Mouse (Mus musculus) hindbrain, embryonic 16.5 days (tissue): ENCODE measurements around the gene Dchs1. TPM values are rescaled to one million over a fixed set of nuclear protein-coding genes. Genes with fewer than 3 reads are reported as not detected.
"Not testable (repeated sequence)": the region's sequence is repeated elsewhere in the genome, so short reads cannot be mapped to it uniquely, and the experiment has no call there.

Experiments
- ATAC-seq: fragments of 200-750 bp; cut with Nextera tagmentation; 2 replicates; pipeline ENCODE4 v1.8.0; 2017; ENCODE audit warnings: moderate TSS enrichment, moderate library complexity
- H3K27ac ChIP-seq: fragments of 300-500 bp; sonication (generic); 2 replicates; pipeline ENCODE4 v1.5.1; 2014; ENCODE audit warnings: low read depth, mild to moderate bottlenecking, control low read depth, low read length, moderate library complexity
- H3K27me3 ChIP-seq: fragments of 300-500 bp; sonication (generic); replicated peaks from 2 replicates; pipeline ENCODE4 v1.6.1; 2014; ENCODE audit warnings: low read length; ENCODE audit not compliant: control insufficient read depth, insufficient read depth
- H3K36me3 ChIP-seq: fragments of 300-500 bp; sonication (generic); 2 replicates; pipeline ENCODE4 v1.6.1; 2014; ENCODE audit warnings: mild to moderate bottlenecking, low read length, moderate library complexity, mixed read lengths; ENCODE audit not compliant: control insufficient read depth, insufficient read depth
- H3K4me1 ChIP-seq: fragments of 300-500 bp; sonication (generic); 2 replicates; pipeline ENCODE4 v1.6.1; 2014; ENCODE audit warnings: low read depth, low read length; ENCODE audit not compliant: control insufficient read depth, insufficient read depth
- H3K4me2 ChIP-seq: fragments of 300-500 bp; sonication (generic); 2 replicates; pipeline ENCODE4 v1.6.1; 2014; ENCODE audit warnings: mild to moderate bottlenecking, low read length, control low read depth, moderate library complexity
- H3K4me3 ChIP-seq: fragments of 300-500 bp; sonication (generic); 2 replicates; pipeline ENCODE4 v1.5.1; 2014; ENCODE audit warnings: mild to moderate bottlenecking, low read length, control low read depth, moderate library complexity
- H3K9ac ChIP-seq: fragments of 300-500 bp; sonication (generic); 2 replicates; pipeline ENCODE4 v1.6.1; 2014; ENCODE audit warnings: low read depth, mild to moderate bottlenecking, control low read depth, low read length, moderate library complexity
- H3K9me3 ChIP-seq: fragments of 300-500 bp; sonication (generic); 2 replicates; pipeline ENCODE4 v1.6.1; 2014; ENCODE audit warnings: mild to moderate bottlenecking, low read length, moderate library complexity; ENCODE audit not compliant: control insufficient read depth
- WGBS: fragments of 180-500 bp; shearing (Covaris S2); extraction: QIAGEN DNeasy Blood & Tissue Kit; methylation state at CpG from one replicate; pipeline ENCODE4 v1.1.7; 2014; 5-methylcytosine and 5-hydroxymethylcytosine counted together
- polyA plus RNA-seq: library from polyadenylated mRNA; unstranded; fragments of >200 nt; fragmentation: Nextera tagmentation; extraction: Ambion mirVana; gene quantifications from 2 replicates; pipeline ENCODE4 v1.2.1, GENCODE M21; 2015

The Dchs1 gene
- polyA plus RNA-seq, 1 experiment from 2014 or later: 9.8 TPM

DNA sequence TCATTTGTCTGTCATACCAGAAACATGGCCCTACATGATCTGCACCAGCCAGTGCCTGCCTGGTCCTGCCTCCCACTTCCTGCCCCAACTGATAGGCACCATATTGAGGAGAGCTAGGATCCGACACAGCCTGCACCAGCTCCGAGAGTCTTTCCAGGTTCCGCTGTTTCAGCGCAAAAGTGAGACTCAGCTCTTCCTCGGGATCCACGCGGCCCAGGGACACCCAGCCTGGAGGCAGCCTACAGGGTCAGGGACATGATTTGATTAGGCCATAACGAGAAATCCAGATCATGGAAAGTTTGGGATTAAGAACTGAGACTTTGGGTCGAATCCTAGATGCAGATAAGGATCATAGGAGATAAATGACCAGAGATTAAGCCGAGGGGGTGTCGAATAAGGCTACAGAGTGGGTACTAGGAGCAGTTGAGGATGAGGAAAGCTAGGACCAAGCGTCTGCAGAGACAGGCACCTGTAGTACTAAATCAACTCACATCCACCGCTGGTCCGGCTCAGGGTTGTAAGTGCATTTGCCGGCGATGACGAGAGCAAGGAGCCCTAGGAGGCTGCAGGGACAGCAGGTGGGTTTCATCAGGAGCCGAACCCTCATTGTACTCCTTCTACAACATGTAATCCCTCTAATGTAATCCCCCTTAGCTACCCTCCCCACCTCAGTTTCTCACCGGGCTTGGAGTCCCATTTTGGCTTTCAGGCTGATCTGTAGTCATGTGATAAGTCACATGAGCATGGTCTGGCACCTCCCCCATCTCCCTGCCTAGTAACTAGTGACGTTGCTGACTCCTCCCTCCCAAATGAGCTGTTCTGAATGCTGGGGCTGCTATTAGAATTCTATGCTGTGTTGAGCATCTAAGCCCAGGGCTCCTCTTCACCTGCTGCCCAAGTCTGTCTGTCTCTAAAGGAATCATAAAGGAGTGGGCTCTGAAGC is 35.7 kb downstream of the Dchs1 start, which contains the start of gene Tpp1:
Tpp1 (minus strand) TSS at position 745 of the 943 bp plus-strand sequence.
- peaks cover 5% of the 10 kb centered on the region for H3K4me1 ChIP-seq
- peak within 1 kb of the TSS; percentile 71 for H3K9ac ChIP-seq
- H3K4me3 ChIP-seq: peak within 1 kb of the TSS; percentile 54
- peak within 1 kb of the TSS; percentile 74 for H3K4me2 ChIP-seq
- H3K27ac ChIP-seq: peak within 1 kb of the TSS; percentile 71
- WGBS: 23% methylated on average over 19 of the region's 20 CpGs
- no peaks in the 10 kb centered on the region for H3K9me3 ChIP-seq
- H3K27me3 ChIP-seq: no peaks in the 10 kb centered on the region
- peaks cover 33% of the 10 kb centered on the region for H3K36me3 ChIP-seq
- ATAC-seq: peak; percentile 91

- 85% methylated on average over 2 of the region's 2 CpGs for WGBS
- Histone ChIP-seq H3K27ac (no peak overlapping the region), H3K4me1 (peaks cover 12% of the 10 kb centered on the region), H3K27me3 (no peaks in the 10 kb centered on the region), H3K4me3 (no peak overlapping the region), H3K9ac (no peak overlapping the region), H3K36me3 (peaks cover 10% of the 10 kb centered on the region; the same call in 1 of the 2 replicates), H3K9me3 (no peaks in the 10 kb centered on the region), H3K4me2 (no peak overlapping the region)
- ATAC-seq: no peak
Observed at GRCm38 (mm10) chr7:105747776-105748175, 39.7 kb downstream of the Dchs1 start.

DNA sequence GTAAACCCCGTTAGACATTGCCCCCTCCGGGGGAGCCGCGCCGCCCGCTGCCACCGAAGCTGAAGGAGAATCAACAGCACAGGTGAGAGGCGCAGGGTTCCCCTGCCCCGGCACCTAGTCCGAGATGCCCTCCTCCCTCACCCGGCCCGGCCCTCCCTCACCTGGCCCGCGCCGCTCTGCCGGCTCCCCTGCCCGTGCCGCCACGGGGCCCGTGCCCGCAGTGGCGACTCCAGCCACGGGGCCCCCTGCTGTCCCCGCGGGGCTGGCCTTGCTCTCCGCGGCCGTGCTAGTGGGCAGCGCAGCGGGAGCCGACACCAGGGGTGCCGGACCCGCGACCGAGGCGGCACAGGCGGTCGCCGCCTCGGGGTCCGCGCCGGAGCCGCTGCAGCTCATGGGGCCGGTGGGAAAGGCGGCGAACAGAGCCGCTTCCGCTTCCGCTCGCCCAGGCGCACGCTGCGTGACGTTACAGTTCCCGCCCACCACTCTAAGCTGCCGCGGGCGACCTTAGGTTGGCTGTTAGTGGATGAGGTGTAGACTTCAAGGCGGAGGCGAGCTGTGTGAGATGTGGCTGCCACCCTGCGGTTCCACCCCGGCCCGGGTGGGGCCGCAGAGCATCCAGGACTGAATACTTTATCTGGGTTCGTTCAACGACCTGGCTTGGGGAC is 43.4 kb downstream of the Dchs1 start, which contains the start of gene Taf10:
Taf10 (minus strand) TSS at position 436 of the 665 bp plus-strand sequence.
- H3K4me1 ChIP-seq: peaks cover 7% of the 10 kb centered on the region
- under 1% methylated on average over 61 of the region's 67 CpGs for WGBS
- peak; percentile 97 for ATAC-seq
- H3K27ac ChIP-seq: peak within 1 kb of the TSS; percentile 84
- peak within 1 kb of the TSS; percentile 90 for H3K4me2 ChIP-seq
- H3K36me3 ChIP-seq: peaks cover 26% of the 10 kb centered on the region
- no peaks in the 10 kb centered on the region for H3K9me3 ChIP-seq
- peak within 1 kb of the TSS; percentile 92 for H3K9ac ChIP-seq
- H3K27me3 ChIP-seq: no peaks in the 10 kb centered on the region
- peak within 1 kb of the TSS; percentile 97 for H3K4me3 ChIP-seq

GRCm38 (mm10) chr7:105743246-105743925 is 44.1 kb downstream of the Dchs1 start:
- peak overlapping the region; percentile 90 for H3K4me2 ChIP-seq
- WGBS: 42% methylated on average over 17 of the region's 20 CpGs
- H3K9ac ChIP-seq: peak overlapping the region; percentile 92
- not testable (repeated sequence) for H3K27me3 ChIP-seq, H3K9me3 ChIP-seq
- peak overlapping the region; percentile 84; the same call in 1 of the 2 replicates for H3K27ac ChIP-seq
- ATAC-seq: peak; percentile 21
- peak overlapping the region; percentile 97 for H3K4me3 ChIP-seq
- H3K36me3 ChIP-seq: peaks cover 25% of the 10 kb centered on the region
- peaks cover 12% of the 10 kb centered on the region for H3K4me1 ChIP-seq

DNA sequence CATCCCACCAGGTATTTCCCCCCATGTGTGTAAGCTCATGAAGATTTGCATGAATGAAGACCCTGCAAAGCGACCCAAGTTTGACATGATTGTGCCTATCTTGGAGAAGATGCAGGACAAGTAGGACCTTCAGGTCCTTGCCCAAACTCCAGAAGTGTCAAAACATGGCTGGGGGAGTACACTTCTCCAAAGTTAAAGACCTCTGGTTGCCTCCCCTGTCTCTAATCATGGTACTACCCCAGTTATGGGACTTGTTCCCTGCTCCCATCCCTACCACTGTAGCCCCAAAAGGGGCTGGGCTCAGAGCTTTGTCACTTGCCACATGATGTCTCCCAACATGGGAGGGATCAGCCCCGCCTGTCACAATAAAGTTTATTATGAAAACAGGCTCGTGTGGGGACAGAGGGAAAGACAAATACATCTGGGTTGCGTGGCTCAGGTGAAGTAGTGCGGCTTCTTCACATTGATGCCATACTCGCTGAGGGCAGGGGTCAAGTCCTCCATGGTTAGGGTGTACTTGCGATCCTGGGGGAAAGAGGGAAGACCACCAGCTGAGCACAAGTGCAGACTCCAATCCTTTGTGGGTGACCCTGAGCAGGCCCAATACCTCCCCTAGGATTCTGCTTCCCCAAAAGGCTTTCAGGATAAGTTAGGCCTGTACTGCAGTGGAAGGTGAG is 44.8 kb downstream of the Dchs1 start:
- H3K4me3 ChIP-seq, H3K9ac ChIP-seq, H3K27me3 ChIP-seq, H3K9me3 ChIP-seq, H3K27ac ChIP-seq, H3K4me2 ChIP-seq, ATAC-seq: not testable (repeated sequence)
- WGBS: 86% methylated on average over 7 of the region's 7 CpGs
- H3K36me3 ChIP-seq: peaks cover 24% of the 10 kb centered on the region
- H3K4me1 ChIP-seq: peaks cover 14% of the 10 kb centered on the region

GRCm38 (mm10) chr7:105741978-105742377 is 45.5 kb downstream of the Dchs1 start:
- no peak overlapping the region for H3K4me2 ChIP-seq
- no peak overlapping the region for H3K27ac ChIP-seq
- peaks cover 24% of the 10 kb centered on the region for H3K36me3 ChIP-seq
- no peaks in the 10 kb centered on the region for H3K27me3 ChIP-seq
- no peak overlapping the region for H3K4me3 ChIP-seq
- WGBS: 88% methylated on average over 9 of the region's 9 CpGs
- no peak overlapping the region for H3K9ac ChIP-seq
- H3K4me1 ChIP-seq: peaks cover 18% of the 10 kb centered on the region
- no peaks in the 10 kb centered on the region for H3K9me3 ChIP-seq
- no peak for ATAC-seq

GRCm38 (mm10) chr7:105740851-105741250 is 46.6 kb downstream of the Dchs1 start:
- no peak for ATAC-seq
- Histone ChIP-seq H3K9ac (no peak overlapping the region), H3K27ac (no peak overlapping the region), H3K9me3 (no peaks in the 10 kb centered on the region), H3K27me3 (no peaks in the 10 kb centered on the region), H3K4me3 (no peak overlapping the region), H3K36me3 (peaks cover 18% of the 10 kb centered on the region), H3K4me1 (peaks cover 18% of the 10 kb centered on the region), H3K4me2 (no peak overlapping the region)
- 88% methylated on average over 6 of the region's 6 CpGs for WGBS

DNA sequence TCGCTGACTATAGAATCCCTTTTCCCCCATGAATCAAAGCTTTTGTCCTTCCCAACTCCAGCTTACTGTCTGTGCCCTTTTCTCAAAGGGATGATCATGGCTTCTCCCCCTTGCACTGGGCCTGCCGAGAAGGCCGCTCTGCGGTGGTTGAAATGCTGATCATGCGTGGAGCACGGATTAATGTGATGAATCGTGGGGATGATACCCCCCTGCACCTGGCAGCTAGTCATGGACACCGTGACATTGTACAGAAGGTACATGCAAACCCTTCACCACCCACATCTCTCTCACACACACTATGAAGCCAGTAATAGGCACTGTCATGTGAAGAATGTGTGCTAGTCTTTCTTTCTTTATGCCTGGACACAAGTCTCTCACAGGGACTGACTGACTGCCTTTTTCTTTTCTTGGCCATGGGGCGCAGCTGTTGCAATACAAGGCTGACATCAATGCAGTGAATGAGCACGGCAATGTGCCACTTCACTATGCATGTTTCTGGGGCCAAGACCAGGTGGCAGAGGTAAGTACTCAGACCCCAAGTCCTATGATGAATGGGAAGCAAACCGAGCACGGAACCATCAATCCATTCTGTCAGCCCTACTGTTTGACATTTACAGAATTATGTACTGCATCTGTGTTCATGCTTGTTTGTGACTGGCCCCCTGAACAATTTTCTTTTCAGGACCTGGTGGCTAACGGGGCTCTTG is 47.2 kb downstream of the Dchs1 start:
- H3K27ac ChIP-seq: no peak overlapping the region
- H3K9ac ChIP-seq: no peak overlapping the region
- H3K9me3 ChIP-seq: no peaks in the 10 kb centered on the region
- WGBS: 82% methylated on average over 13 of the region's 13 CpGs
- H3K4me2 ChIP-seq: no peak overlapping the region
- H3K36me3 ChIP-seq: peaks cover 18% of the 10 kb centered on the region
- peaks cover 21% of the 10 kb centered on the region for H3K4me1 ChIP-seq
- H3K27me3 ChIP-seq: no peaks in the 10 kb centered on the region
- H3K4me3 ChIP-seq: no peak overlapping the region
- ATAC-seq: no peak
